Mouse (Mus musculus) CH12F3 (cell line): ENCODE data around the gene Trim42.

ENCODE experiments used
- in situ Hi-C: fragments of 300-500 bp; cut with MboI; formaldehyde crosslinking; loops from 2 replicates; pipeline ENCODE4 v1.14.3; 2020; ENCODE audit warnings: low sequenced_read_pairs

The Trim42 gene

DNA sequence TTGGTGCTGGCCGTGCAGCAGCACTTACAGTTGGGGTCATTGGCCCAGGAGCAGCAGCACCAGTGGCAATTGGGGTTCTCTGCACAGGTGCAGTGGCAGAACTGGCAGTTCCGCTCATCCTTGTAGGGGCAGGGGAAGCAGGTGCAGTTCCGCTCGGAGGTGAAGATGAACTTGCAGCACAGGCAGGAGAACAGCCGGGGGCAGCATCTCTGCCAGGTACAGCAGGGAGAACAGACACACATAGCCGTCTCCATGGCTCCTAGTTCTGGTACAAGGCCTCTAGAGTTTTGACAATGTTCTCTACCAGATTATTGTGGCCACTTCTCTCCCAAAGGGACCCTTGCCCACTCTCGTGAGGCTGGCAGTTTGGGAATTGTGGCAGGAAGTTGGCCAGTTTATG is at the start of gene Trim42:
Gene Trim42, minus strand, starts transcription at position 368 of the 400 bp plus-strand sequence.
- in situ Hi-C loops, result no loop called here

GRCm38 (mm10) chr9:97414876-97415668 is 45.3 kb upstream of the Trim42 start:
- in situ Hi-C loops, result no loop called here

GRCm38 (mm10) chr9:97408142-97408541 is 38.4 kb upstream of the Trim42 start:
- in situ Hi-C loops, result no loop called here

DNA sequence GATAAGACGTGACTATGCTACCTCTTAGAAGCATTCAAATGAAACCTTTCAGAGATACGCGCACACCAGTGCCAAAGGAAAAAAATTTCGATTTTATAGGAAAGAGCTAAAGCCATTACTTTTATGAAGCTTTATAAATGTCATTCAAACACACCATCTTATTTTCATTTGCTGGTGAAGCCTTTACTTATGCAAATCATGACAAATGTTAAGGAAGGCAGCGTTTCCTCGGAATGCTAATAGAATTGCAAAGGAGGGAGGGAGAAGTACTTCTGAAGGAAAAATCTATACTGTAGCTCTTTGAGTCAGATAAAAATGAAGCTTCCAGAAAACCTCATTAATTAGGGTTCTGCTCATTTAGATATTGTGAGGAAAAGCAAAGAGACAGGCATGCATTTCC is 13.3 kb downstream of the Trim42 start:
- in situ Hi-C loops, result no loop called here

DNA sequence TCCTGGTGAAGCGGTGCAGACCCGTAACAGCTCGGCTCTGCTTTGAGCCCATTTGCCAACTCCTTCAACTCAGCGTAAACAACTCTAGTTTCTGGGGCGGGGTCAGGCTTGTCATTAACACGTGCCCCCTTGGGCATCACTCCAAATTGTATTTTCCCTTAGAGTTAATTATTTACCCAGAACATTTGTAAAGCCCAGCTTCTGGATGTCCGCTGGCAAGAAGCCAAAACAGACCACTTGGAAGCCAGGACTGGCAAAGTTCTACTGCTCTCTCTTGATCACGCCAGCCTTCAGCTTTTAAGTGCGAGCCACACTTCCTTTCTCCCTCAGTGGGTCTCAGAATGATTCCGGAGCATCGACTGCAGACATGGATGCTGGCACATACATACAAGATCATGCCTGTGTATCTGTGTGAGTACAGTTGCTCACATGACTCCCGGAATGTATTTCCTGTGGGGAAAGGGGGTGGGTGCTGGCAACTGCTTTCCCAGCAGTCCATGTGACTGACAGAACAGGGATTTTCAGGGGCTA is 24.9 kb downstream of the Trim42 start:
- in situ Hi-C loops, result no loop called here

- in situ Hi-C loops, result no loop called here
Observed at GRCm38 (mm10) chr9:97341772-97342171, 28.0 kb downstream of the Trim42 start.

- in situ Hi-C loops, result no loop called here
Observed at GRCm38 (mm10) chr9:97322846-97323245, 46.9 kb downstream of the Trim42 start.

DNA sequence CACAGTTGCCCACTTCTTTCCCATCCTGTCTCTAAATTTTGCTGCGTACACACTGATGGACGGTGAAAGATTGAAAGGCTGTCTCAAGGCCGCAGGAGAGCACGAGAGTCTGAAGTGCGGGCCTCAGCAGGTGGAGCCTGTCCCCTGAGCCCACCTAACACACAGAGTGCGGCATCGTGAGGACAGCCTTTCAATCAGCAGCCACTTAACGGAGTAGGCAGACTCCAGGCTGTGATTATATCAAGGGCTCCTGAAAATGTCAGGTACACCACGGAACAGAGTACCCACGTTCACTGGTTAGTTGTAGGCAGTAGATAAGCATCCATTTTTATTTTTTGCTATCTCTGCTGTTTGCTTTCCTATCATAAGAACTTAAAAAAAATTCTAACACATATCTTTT is 47.6 kb downstream of the Trim42 start:
- in situ Hi-C loops, result no loop called here

DNA sequence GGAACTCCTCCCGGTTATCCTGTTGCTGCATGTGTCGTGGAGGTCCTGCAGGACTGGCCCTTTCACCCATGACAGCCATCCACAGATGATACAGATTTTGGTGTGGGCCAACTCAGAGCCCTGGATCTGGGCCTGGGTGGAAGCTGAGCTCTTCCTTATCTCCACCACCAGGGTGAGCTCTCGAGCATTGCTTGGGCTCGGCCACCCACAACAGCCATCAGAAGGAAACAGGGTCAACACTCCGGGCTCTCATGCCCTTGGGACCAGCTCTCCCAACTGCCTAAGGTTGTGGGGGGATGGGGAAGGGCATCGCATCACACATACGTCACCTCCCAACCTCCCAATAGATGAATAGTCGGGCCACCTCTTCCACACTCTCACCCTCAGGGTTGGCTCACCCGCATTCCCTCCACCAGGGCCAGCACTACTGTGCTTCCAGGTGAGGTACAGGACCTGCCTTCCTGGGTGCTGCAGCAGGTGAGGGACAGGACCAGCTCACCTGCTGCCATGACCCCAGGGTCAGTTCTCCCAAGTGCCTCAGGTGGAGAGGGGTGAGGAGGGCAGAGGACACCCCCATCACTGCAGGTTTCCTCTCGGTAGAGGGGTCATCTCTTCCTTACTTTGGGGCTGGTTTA is 54.2 kb downstream of the Trim42 start:
- in situ Hi-C loops, result no loop called here

- in situ Hi-C loops, result no loop called here
Observed at GRCm38 (mm10) chr9:97311614-97312013, 58.1 kb downstream of the Trim42 start.

DNA sequence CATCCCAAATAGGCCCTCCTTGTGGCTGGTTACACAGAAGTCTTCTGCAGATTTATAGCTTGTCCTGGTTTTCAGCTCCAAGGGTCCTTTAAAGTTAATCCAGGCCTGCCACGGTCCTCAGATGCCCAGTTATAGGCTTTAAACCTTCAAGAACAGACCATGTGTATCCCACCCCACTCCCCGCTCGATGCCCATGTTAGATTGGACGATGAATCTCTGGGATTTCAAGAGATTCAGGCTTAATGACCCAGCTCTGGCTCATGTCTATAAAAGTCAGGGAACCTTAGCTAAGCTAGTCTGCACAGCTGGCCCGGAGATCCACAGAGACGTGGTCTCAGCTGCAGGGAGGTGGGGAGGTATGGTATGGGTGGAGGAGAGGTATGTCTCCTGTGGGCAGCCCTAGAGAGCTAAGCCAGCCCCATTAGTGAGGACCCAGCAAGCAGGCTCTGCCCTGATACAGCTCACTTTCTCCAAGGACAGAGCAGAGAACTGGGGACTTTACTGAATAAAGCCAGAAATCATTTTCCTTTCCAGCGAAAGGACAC is 60.2 kb downstream of the Trim42 start:
- in situ Hi-C loops, result no loop called here

DNA sequence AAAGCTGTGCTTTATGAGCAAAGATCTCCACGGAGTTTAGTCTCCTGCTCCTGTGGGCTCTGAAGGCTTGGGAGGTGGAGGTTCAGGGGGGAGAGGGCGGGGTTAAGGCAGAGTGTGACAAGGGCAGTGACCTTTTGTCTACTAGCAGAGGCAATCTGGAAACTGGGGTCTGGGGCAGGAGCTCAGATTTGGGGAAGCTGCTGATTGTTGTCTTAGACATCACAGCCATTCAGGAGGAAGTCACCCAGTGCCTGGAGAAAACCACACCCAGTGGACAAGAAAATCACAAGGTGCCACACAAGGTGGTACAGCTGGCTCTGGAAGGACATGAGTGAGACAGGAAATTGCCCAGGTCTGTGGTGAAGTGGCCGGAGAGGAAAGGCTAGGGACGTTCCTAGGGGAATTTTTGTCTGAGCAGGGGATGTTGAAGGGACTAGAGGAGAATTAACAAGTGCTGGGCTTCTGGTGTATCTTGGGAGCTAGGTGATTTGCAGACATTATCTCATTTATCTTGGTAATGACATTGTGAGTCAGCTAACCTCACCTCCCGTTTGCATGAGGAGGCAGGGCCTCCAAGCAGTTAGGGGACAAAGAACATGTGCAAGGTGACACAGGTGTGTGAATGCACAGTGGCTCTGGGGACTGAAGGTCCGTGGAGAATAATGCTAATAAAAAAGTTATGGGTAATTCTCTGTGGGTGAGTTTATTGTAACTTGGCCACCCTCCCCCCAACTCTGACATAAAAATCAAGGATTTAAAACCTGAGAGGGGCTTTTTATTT is 61.9 kb downstream of the Trim42 start:
- in situ Hi-C loops, result no loop called here
